Mouse (Mus musculus): ENCODE results near the gene Tada3.

DNA sequence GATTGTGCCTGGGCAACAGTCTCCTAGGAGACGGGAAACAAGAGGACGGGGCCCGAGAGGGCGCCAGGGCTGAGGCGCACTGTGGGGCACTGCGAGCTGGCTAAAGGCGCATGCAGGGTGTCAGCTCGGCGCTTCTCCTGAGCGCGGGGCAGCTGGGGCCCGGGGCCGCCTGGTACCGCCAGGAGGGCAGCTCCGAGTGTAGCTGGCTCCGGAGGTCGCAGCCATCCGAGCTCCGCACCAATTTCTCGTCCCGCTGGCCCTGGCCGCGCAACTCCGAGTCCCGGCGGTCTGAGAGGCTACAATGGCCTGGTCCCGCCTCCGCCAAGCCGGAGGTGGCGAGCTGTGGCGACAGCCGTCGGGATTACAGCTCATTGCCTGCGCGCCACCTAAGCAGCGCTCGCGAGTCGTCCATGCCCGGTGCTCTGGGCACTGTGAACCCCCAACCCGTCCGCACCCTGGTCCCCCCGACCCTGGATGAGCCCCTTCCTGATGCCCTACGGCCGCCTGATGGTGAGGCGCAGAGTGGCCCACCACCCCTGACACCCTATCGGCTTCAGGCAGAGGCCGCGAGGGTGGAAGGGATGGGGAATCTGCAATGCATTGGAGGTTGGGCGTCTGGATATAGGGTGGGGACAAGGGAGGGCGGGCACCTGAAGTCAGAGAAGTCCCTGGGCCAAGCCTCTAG, 14.8 kb upstream of the Tada3 start:
- TF ChIP-seq GATA1 (IDR thresholded peaks at IDR 0.05; ENCODE audit: borderline replicate concordance, low read length) (no peak), FLI1 (IDR thresholded peaks at IDR 0.05; ENCODE audit: low read length) (no peak)
